Mouse (Mus musculus) bone marrow, adult 2 months (tissue): ENCODE measurements around the gene Amd1. TPM values are rescaled to one million over a fixed set of nuclear protein-coding genes. Genes with fewer than 3 reads are reported as not detected.
"Not testable (repeated sequence)": the region's sequence is repeated elsewhere in the genome, so short reads cannot be mapped to it uniquely, and the experiment has no call there.

Source experiments
- H3K27ac ChIP-seq: fragments of 200-500 bp; 2 replicates; pipeline ENCODE4 v1.5.1; 2012; ENCODE audit warnings: low read depth, mild to moderate bottlenecking, control low read depth, inconsistent platforms, low read length; ENCODE audit not compliant: control insufficient read depth, poor library complexity, insufficient read depth
- H3K4me1 ChIP-seq: fragments of 200-500 bp; 2 replicates; pipeline ENCODE4 v1.6.1; 2011; ENCODE audit warnings: low read length; ENCODE audit not compliant: control insufficient read depth, insufficient read depth
- H3K4me3 ChIP-seq: fragments of 200-500 bp; replicated peaks from 2 replicates; pipeline ENCODE3; 2011; ENCODE audit warnings: mild to moderate bottlenecking, low read depth, low read length, control low read depth; ENCODE audit not compliant: control insufficient read depth
- CTCF ChIP-seq: fragments of 200-500 bp; IDR thresholded peaks from 2 replicates; pipeline ENCODE4 v1.5.1; 2011; ENCODE audit warnings: low read length, control low read depth; ENCODE audit not compliant: control insufficient read depth, insufficient read depth
- POLR2A ChIP-seq: fragments of 200-500 bp; IDR thresholded peaks from 2 replicates; pipeline ENCODE4 v1.6.1; 2011; ENCODE audit warnings: low read depth, mild to moderate bottlenecking, control low read depth, low read length, borderline replicate concordance; ENCODE audit not compliant: control insufficient read depth
- WGBS: fragments of 180-500 bp; shearing (Covaris S2); methylation state at CpG from one replicate; pipeline ENCODE4 v1.1.7; 2018; 5-methylcytosine and 5-hydroxymethylcytosine counted together
- polyA plus RNA-seq: library from polyadenylated mRNA; stranded (reverse); fragments of >200 nt; gene quantifications from 2 replicates; pipeline ENCODE4 v1.2.4, GENCODE M21; 2011; ENCODE audit warnings: low replicate concordance; ENCODE audit not compliant: missing spikeins, insufficient read depth, insufficient read length

Amd1 gene
- polyA plus RNA-seq, 1 experiment = 64.3 TPM

- 31% methylated on average over 6 of the region's 6 CpGs for WGBS
- Histone ChIP-seq H3K27ac (no peak overlapping the region), H3K4me3 (no peak overlapping the region), H3K4me1 (no peaks in the 10 kb centered on the region)
- TF ChIP-seq POLR2A = no peak
- TF ChIP-seq CTCF = no peak
Observed at GRCm38 (mm10) chr10:40309884-40310635, 8.1 kb upstream of the Amd1 start.

- no peak overlapping the region for H3K4me3 ChIP-seq
- no peak overlapping the region for H3K27ac ChIP-seq
- H3K4me1 ChIP-seq = no peaks in the 10 kb centered on the region
- WGBS = 83% methylated on average over 4 of the region's 4 CpGs
- TF ChIP-seq POLR2A = no peak
- no peak for TF ChIP-seq CTCF
Observed at GRCm38 (mm10) chr10:40307826-40308583, 6.0 kb upstream of the Amd1 start.

GRCm38 (mm10) chr10:40305989-40306388 is 4.0 kb upstream of the Amd1 start:
- H3K27ac ChIP-seq = no peak overlapping the region
- no peaks in the 10 kb centered on the region for H3K4me1 ChIP-seq
- WGBS = 83% methylated on average over 1 of the region's 1 CpGs
- H3K4me3 ChIP-seq = no peak overlapping the region
- TF ChIP-seq CTCF (no peak), POLR2A (no peak)

GRCm38 (mm10) chr10:40301181-40302075 is 558 bp downstream of the Amd1 start:
- H3K4me1 ChIP-seq = not testable (repeated sequence)
- under 1% methylated on average over 82 of the region's 91 CpGs for WGBS
- H3K27ac ChIP-seq = peak overlapping the region; percentile 81
- H3K4me3 ChIP-seq = peak overlapping the region; percentile 85

DNA sequence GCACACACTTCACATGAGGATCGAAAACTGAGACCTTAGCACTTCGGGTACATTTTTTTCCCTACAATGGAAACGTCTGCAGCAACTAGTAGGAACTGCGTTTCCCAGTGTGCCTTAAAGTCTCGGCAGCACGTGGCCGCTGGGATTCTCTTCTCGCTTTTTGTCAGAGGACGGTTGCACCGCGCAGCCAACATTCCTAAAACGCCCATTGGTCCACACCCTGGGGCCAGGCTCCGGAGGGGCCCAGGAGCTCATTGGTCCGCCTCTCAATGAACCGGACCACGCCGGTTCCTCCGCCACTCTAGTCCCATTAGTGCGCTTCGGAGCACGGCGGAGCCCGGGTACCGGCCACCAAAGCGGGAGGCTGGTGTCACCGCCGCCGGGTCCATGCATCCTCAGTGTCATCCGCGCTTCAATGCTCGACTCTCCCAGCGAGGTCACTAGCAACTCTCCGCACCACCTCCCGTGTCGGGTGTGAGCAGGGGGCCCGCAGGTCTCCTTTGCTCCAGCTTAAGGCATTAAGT is 1.3 kb downstream of the Amd1 start:
- TF ChIP-seq CTCF (no peak), POLR2A (peak; percentile 81; the same call in 1 of the 2 replicates)
- peak overlapping the region; percentile 85 for H3K4me3 ChIP-seq
- H3K27ac ChIP-seq = peak overlapping the region; percentile 81
- no peaks in the 10 kb centered on the region; the same call in 1 of the 2 replicates for H3K4me1 ChIP-seq
- WGBS = under 1% methylated on average over 36 of the region's 36 CpGs

GRCm38 (mm10) chr10:40292640-40293039 is 9.3 kb downstream of the Amd1 start:
- Histone ChIP-seq H3K27ac (no peak overlapping the region), H3K4me1 (no peaks in the 10 kb centered on the region; the same call in 1 of the 2 replicates), H3K4me3 (no peak overlapping the region)
- WGBS = 84% methylated on average over 6 of the region's 6 CpGs
- TF ChIP-seq CTCF (no peak), POLR2A (no peak)

GRCm38 (mm10) chr10:40286767-40287166 is 15.2 kb downstream of the Amd1 start:
- Histone ChIP-seq H3K27ac (no peak overlapping the region), H3K4me3 (no peak overlapping the region), H3K4me1 (no peaks in the 10 kb centered on the region)
- 22% methylated on average over 1 of the region's 1 CpGs for WGBS
- TF ChIP-seq CTCF = no peak
- TF ChIP-seq POLR2A = no peak
